Mouse (Mus musculus) forebrain, embryonic 12.5 days (tissue): ENCODE data around the gene Cfap157. TPM values are rescaled to one million over a fixed set of nuclear protein-coding genes. Genes with fewer than 3 reads are reported as not detected.

Experiments used
- polyA plus RNA-seq: library from polyadenylated mRNA; unstranded; fragments of >200 nt; fragmentation: Nextera tagmentation; extraction: Ambion mirVana; gene quantifications from 2 replicates; pipeline ENCODE4 v1.2.1, GENCODE M21; 2016

The Cfap157 gene
- polyA plus RNA-seq, 1 experiment from 2014 or later = 0.45 TPM

Other genes with a start within 250 kb of the Cfap157 start
- 8.7 and 9.6 TPM in 2 replicates for gene Fam102a, start 249.1 kb downstream of the Cfap157 start, polyA plus RNA-seq
- 106 and 110 TPM in 2 replicates for gene Dpm2, start 213.6 kb downstream of the Cfap157 start, polyA plus RNA-seq
- gene Pip5kl1, start 209.6 kb downstream of the Cfap157 start, polyA plus RNA-seq = 2.6 and 3.1 TPM in 2 replicates
- 0.19 TPM in 1 of 2 replicates, not detected in the other for gene 9430097D07Rik, start 208.7 kb downstream of the Cfap157 start, polyA plus RNA-seq
- gene St6galnac4, start 197.3 kb downstream of the Cfap157 start, polyA plus RNA-seq = 15.1 and 17.0 TPM in 2 replicates
- gene St6galnac6, start 184.7 kb downstream of the Cfap157 start, polyA plus RNA-seq = 11.6 and 11.7 TPM in 2 replicates
- 27.0 and 32.1 TPM in 2 replicates for gene Ak1, start 162.7 kb downstream of the Cfap157 start, polyA plus RNA-seq
- 21.0 and 21.4 TPM in 2 replicates for gene Eng, start 137.8 kb downstream of the Cfap157 start, polyA plus RNA-seq
- 16.4 and 19.6 TPM in 2 replicates for gene Fpgs, start 80.3 kb downstream of the Cfap157 start, polyA plus RNA-seq
- 105 and 110 TPM in 2 replicates for gene Cdk9, start 71.4 kb downstream of the Cfap157 start, polyA plus RNA-seq
- 30.1 and 35.1 TPM in 2 replicates for gene Sh2d3c, start 63.4 kb downstream of the Cfap157 start, polyA plus RNA-seq
- 1.9 and 2.1 TPM in 2 replicates for gene 6330409D20Rik, start 43.4 kb downstream of the Cfap157 start, polyA plus RNA-seq
- 53.3 and 57.0 TPM in 2 replicates for gene Tor2a, start 27.2 kb downstream of the Cfap157 start, polyA plus RNA-seq
- gene Ttc16, start 8.8 kb downstream of the Cfap157 start, polyA plus RNA-seq = 0.46 and 0.67 TPM in 2 replicates
- gene Ptrh1, start 8.6 kb downstream of the Cfap157 start, polyA plus RNA-seq = 3.9 and 5.3 TPM in 2 replicates
- 68.5 and 73.5 TPM in 2 replicates for gene Stxbp1, start 62.8 kb upstream of the Cfap157 start, polyA plus RNA-seq
- 24.6 and 27.3 TPM in 2 replicates for gene Fam129b, start 91.7 kb upstream of the Cfap157 start, polyA plus RNA-seq
- gene Rpl12, start 177.1 kb upstream of the Cfap157 start, polyA plus RNA-seq = 115 and 128 TPM in 2 replicates
- gene Lrsam1, start 177.2 kb upstream of the Cfap157 start, polyA plus RNA-seq = 16.6 and 18.2 TPM in 2 replicates
- 14.4 and 16.3 TPM in 2 replicates for gene Slc2a8, start 197.7 kb upstream of the Cfap157 start, polyA plus RNA-seq